Mouse (Mus musculus): ENCODE data around the gene Tnfrsf22.
"Not testable (repeated sequence)": the region's sequence is repeated elsewhere in the genome, so short reads cannot be mapped to it uniquely, and the experiment has no call there.

Gene Tnfrsf22

DNA sequence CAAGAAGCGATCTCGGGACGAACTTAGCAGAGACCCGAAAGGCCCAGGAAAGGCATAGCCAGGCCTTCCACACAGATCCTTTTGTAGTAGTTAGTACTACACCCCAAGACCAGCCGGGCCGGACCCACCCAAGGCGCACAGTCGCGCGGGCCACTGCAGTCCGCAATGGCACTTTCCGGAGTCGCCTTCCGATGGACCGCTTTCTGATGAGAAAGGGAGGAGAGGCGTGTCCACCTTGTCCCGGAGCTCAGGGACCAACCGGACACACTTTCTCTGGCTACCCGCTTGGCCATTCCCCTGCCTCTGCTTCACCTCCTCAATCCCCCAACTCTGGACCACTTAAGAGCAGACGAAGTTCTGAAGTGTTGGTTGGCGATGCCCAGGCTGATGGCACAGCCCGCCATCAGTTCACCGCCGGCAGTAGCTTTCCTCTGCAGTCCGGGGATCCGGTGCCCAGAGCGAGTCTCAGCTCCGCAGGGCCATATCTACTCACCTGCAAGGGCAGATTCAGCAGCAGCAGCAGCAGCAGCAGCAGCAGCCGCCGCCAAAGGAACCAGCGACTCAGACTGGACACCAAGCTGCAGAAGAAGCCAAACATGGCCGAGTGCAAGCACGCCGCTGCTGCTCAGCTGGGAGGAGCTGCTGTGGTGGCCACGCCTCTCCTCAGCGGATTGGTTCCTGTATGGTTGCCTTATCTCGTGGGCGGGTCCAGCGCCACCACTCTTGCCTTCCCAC is at the start of gene Tnfrsf22:
Gene Tnfrsf22 (minus strand): TSS at position 628 of the 735 bp plus-strand sequence.
- DNase-seq (ENCODE audit: low spot score in 2 of 2), result peak; percentile 61 to 79

DNA sequence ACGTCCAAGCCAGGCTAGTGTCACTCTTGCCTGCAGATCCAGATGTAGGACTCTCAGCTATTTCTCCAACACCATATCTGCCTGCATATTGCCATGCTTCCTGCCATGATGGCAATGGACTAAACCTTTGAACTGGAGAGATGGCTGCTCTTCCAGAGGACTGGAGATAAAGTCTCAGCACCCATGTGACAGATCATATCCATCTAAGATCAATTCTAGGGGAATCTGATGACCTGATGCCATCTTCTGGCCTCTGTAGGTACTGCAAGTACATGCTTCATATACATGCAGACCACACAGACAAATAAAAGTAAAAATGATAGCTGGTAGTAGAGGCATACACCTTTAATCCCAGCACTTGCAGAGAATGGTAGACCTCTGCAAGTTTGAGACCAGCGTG is 46.7 kb upstream of the Tnfrsf22 start:
- DNase-seq (ENCODE audit: low spot score in 2 of 2), result no peak

DNA sequence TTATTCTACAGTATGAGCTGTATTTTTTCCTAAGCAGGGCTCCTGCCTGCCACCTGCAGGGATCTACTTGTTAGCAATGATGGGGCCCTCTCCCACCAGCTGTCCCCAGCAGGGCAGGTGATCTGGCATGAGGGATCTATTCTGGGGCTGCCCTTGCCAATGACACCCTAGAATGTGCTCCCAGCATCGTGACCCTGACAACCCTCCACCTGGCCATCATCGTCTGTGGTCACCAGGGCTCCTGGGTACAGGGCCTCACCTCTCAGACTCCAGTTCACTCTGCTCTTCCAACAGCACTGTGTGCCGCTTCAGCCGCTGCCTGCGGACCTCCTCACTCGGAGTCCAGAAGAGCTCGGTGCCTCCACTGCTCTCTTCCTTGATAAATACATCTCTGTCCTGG is 45.1 kb upstream of the Tnfrsf22 start:
- DNase-seq (ENCODE audit: low spot score in 2 of 2), result no peak

DNA sequence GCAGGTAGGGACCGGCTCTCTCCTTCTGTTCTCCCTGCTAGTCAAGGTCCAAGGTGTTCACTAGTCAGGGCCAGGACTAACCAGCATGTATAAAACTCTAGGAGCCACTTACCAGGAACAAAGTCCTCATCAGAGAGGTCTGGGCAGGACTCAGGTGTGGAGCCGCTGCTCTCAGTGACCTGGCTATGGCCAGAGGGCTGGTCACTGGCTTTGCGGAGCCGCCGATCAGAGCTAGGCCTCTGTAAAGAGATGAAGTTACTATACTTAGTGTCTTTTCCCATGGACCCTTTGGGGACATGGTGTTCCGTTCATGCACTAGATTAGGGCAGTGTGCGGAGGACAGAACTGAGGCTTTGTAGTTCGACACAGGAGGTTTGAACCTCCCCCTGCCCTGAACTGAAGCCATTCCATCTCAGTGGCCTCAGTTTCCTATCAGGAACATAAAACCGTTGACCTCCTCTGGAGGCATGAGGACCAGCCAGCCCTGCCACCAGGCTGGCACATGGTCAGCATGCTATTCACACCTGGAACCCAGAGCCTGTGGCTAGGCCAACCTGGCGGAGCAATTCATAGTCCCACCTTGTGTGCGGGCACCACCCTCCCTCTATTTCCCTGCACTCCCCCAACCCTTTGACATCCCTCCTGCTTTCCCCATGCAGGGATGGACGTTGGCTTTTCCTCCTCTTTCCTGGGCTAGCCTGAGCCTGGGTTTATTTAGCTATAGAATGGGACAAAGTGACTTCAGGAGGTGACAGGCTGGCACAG is 43.5 kb upstream of the Tnfrsf22 start:
- no peak for DNase-seq (ENCODE audit: low spot score in 2 of 2)

DNA sequence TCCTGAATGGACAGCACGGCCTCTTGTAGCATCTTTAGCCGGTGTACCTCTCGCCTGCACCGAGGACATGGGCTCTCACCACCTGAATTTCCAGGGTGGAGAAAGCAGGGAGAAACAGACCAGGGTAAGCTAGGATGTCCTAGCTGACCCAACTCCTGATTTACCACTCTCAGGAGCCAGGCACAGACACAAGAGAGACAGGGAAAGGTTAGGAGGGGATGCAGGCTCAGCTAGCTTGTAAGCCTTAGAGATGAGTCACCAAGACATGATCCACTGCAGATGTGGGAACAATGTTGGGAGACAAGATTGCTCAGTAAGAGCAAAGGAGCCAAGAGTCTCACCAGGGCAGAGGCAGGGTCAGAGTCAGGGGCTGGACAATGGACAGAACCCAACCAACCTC is 42.4 kb upstream of the Tnfrsf22 start:
- no peak for DNase-seq (ENCODE audit: low spot score in 2 of 2)

DNA sequence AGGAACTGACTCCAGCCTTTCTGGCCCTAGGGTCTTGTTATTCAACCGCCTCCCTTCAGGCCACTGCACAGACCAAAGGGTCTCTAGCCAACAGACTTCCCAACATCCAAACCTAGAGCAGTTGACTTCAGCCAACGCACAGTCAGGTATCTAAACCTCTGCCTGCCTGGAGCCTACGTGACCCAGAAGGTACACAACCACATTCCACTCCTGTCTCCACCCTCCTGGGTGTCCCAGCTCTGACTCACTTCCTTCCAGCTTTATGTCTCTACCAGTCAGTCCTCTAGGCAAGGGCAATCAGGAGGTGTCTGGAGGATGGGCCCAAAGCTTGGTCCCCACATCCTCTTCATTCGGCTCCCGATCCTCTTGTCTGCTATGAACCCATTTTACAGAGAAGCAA is 41.7 kb upstream of the Tnfrsf22 start:
- no peak for DNase-seq (ENCODE audit: low spot score in 2 of 2)

DNA sequence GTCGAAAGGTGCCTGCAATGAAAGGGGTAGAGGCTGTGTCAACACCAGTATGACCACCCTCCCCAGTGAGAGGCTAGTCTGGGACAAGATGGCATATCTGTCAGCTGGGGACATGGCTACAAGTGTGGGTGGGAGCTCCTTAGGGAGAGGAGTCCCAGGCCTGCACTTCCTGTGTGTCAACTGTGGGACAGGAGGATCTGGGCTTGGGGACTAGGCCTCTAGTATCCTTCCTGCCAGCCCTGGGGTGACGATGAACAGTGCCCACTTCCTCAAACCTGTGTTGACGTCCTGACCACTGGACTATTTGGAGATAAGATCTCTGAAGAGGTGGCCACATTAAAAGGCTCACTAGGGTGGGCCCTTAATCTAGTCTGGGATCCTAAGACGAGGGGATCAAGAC is 40.5 kb upstream of the Tnfrsf22 start:
- DNase-seq (ENCODE audit: low spot score in 2 of 2), result no peak

DNA sequence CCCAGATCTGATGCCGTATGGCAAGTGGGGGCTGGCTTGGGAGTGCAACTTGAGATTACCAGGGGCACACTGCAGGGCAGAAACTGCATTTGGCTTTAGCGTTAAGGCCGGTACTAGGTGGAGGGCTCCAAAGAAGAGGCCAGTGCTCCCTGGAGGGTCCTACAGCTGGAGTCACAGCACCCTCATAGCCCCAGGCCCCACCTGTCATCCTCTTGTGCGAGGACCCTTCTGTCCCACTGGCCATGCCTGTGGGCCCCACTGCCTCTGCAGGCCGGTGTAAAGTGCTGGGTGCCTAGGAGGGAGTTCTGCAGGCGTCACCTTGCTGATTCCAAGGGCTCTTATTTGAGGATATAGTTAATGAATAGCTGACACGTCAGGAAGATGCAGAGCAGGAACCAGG is 40.0 kb upstream of the Tnfrsf22 start:
- no peak for DNase-seq (ENCODE audit: low spot score in 2 of 2)

DNA sequence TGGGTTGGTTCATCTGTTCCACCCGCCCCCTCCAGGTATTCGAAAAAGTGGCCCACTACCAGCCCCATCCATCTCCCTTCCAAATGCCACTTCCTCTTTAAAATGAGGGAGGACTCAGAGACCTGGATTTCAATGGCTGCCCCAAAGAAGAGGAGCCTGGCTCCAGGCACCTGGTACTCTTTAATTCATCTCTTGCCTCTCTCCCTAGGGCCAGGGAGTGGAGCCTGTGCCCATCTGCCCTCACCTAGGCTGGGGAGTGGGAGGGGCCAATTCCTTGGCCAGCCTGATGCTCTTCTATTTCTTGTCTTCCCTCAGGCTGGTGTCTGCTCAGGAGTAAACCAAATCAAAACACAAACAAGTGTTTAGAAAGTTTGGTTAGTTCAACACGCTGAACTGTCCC is 37.2 kb upstream of the Tnfrsf22 start:
- DNase-seq (ENCODE audit: low spot score in 2 of 2), result peak in 1 of 2 experiments; percentile 3

DNA sequence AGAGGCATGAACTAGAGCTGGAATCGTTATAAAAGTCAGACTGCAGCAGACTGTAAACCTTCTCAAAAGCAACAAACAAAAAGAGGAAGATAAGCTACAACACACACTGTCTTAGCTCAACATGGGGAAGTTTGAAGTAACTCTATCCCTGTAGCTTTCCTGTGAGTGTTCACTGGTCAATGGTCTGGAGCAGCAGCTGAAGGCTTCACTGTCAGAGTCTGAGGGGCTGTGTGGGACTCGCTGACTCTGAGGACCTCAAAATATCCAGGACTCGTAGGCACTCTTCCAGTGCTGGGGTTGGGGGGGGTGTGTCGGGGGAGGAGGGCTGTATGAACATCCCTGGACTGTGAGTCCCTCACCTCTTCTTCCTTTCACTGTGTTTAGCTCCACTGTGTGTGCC is 36.7 kb upstream of the Tnfrsf22 start:
- DNase-seq (ENCODE audit: low spot score in 2 of 2), result not testable (repeated sequence)

DNA sequence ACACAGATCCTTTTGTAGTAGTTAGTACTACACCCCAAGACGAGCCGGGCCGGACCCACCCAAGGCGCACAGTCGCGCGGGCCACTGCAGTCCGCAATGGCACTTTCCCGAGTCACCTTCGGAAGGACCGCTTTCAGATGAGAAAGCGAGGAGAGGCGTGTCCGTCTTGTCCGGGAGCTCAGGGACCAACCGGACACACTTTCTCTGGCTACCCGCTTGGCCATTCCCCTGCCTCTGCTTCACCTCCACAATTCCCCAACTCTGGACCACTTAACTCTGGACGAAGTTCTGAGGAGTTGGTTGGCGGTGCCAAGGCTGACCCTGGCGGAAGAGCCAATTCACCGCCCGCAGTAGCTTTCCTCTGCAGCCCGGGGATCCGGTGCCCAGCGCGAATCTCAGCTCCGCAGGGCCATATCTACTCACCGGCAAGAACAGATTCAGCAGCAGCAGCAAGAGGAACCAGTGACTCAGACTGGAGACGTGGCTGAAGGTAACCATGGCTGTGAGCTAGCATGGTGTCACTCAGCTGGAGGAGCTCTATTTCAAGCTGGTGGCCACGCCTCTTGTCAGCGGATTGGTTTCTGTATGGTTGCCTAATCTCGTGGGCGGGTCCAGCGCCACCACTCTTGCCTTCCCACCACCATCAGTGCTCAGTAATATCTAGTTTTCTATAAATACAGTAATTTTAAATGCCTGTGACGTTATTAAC is 36.1 kb upstream of the Tnfrsf22 start, which contains the start of gene Tnfrsf23:
Gene Tnfrsf23 (minus strand): TSS at position 514 of the 709 bp plus-strand sequence.
- DNase-seq (ENCODE audit: low spot score in 2 of 2), result peak; percentile 59 to 63

DNA sequence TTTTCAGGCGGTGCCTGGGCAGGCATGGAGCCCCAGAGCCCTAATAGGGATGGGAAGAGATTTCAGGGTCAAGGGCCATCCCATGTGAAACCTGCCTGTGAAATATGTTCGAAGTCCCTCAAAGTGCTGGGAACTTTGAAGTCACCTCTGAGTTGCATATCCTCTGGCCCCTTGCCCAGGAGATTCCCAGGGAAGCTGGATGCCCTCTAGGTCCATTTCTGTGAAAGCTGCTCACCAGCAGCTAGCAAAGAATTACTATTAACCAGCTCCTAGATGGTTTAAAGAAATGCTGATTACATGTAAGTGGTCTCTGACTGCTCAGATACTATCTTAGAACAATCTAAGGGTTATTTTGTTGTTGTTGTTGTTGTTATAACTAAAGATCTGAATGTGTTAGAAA is 35.1 kb upstream of the Tnfrsf22 start:
- DNase-seq (ENCODE audit: low spot score in 2 of 2), result not testable (repeated sequence)

DNA sequence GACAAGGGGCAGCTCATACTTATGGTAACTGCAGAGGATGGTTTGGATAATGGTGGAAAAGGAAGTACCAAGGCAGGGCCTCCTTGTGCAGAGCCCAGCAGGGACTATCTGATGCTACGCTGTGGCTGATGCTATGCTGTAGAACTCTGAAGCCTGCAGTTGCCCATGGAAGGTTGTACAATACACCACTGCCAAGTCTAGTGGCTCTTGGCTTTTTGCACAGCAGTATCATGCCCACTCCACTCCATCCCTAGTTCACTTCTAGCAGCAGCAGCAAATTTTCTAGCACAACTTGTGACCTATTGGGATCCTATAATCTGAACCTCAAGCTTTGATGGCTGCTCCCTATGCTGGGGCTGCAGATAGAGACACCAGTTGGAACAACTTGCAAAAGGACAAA is 32.1 kb upstream of the Tnfrsf22 start:
- no peak for DNase-seq (ENCODE audit: low spot score in 2 of 2)

DNA sequence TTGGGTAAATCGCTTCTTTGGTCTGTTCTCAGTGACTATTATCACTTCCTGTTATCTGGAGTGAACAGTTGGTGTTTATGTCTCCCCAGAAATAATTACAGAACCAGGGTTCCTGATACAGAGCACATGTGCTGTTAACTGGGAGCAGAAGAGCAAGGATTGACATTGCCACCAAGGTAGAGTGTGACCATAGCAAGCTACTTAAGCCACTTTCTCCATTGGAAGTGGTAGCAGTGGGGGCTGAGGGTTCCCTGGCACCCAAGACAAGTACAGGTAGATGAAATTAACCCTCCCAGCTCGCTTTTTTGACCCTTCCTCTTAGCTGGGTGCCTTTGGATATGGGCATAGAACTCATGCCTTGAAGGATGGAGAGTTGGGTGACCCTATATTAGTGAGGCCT is 31.4 kb upstream of the Tnfrsf22 start:
- DNase-seq (ENCODE audit: low spot score in 2 of 2), result not testable (repeated sequence)

DNA sequence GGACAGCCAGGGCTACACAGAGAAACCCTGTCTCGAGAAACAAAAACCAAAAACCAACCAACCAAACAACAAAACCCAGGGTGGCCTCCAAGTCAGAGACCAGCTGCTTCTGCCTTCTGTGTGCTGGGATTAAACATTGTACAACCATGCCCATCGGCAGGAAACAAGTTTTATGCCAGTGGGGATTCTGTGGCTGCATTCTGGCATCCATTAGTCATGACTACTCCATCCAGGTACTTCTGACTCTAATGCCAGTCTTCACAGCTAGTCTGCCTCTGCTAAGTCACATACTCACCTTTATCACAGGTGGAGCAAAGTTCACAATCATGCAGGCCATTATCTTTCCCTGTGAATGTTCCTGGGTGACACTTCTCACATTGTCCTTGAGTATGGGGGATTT is 30.2 kb upstream of the Tnfrsf22 start:
- DNase-seq (ENCODE audit: low spot score in 2 of 2), result not testable (repeated sequence)

DNA sequence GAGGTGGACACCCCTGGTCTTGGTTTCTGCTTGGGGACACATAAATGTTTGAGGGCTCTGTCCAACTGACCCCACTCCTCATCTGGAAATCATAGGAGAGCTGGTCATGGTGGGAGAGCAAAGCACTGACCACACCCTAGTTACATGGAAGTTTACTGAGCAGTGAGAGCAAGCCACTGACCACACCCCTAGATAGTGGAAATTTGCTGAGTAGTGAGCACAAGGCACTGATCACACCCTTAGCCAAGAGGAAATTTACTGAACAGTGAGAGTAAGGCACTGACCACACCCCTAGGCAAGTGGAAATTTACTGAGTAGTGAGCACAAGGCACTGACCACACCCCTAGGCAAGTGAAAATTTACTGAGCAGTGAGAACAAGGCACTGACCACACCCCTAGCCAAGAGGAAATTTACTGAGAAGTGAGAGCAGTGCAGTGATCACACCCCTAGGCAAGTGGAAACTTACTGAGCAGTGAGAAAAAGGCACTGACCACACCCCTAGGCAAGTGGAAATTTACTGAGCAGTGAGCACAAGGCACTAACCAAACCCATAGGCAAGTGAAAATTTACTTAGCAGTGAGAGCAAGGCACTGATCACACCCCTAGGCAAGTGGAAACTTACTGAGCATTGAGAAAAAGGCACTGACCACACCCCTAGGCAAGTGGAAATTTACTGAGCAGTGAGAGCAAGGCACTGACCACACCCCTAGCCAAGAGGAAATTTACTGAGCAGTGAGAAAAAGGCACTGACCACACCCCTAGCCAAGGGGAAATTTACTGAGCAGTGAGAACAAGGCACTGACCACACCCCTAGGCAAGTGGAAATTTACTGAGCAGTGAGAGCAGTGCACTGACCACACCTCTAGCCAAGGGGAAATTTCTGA is 17.2 kb upstream of the Tnfrsf22 start:
- DNase-seq (ENCODE audit: low spot score in 2 of 2), result no peak

DNA sequence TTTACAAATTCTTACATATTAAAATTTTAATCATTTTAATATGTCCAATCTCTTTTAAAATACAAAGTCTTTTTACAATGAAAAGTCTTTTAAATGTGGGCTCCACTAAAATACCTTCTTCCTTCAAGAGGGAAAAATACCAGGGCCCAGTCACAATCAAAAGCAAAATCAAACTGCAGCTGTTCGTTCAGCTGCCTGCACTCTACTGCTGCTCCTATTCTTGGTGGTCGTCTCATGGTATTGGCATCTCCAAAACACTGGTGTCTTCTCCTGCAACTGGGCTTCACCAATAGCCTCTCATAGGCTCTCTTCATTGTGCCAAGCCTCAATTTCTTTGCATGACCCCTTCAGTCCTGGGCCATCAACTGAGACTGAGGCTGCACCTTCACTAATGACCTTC is 14.0 kb upstream of the Tnfrsf22 start:
- DNase-seq (ENCODE audit: low spot score in 2 of 2), result no peak

DNA sequence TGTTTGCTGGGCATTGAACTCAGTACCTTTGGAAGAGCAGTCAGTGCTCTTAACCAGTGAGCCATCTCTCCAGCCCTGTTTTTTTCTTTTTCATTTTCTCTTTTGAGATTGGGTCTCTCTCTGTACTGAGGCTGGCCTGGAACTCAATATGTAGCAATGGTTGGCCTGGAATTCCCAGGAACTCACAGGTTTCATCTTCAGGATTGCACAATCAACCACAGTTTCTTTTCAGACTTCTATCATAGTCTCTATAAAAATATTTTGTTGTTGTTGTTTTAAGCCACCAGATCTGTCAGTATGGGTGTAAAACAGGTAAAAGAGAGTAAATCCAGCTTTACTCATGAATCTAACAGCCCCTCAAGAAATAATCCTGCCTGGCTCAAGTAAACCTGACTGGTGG is 11.3 kb upstream of the Tnfrsf22 start:
- no peak for DNase-seq (ENCODE audit: low spot score in 2 of 2)

DNA sequence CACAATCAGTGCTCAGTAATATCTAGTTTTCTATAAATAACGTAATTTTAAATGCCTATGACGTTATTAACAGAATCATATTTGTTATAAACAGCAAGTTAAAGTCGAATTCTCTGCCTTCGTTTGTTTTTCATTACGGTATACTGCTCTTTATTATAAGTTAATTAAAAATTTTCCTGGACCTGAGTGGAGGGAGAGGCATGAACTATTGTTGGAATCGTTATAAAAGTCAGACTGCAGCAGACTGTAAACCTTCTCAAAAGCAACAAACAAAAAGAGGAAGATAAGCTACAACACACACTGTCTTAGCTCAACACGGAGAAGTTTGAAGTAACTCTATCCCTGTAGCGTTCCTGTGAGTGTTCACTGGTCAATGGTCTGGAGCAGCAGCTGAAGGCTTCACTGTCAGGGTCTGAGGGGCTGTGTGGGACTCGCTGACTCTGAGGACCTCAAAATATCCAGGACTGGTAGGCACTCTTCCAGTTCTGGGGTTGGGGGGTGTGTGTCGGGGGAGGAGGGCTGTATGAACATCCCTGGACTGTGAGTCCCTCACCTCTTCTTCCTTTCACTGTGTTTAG is 397 bp upstream of the Tnfrsf22 start:
- DNase-seq (ENCODE audit: low spot score in 2 of 2), result not testable (repeated sequence)

DNA sequence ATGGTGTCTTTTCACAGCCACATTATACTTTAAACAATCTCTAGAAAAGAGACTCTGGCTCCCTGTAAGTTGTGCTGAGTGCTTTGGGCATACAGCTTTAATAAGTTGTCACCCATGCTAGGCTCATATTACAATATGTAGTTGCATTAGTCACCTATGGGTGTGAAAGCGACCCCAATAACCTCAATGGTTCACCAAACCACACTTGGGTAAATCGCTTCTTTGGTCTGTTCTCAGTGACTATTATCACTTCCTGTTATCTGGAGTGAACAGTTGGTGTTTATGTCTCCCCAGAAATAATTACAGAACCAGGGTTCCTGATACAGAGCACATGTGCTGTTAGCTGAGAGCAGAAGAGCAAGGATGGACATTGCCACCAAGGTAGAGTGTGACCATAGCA is 5.5 kb downstream of the Tnfrsf22 start:
- not testable (repeated sequence) for DNase-seq (ENCODE audit: low spot score in 2 of 2)

DNA sequence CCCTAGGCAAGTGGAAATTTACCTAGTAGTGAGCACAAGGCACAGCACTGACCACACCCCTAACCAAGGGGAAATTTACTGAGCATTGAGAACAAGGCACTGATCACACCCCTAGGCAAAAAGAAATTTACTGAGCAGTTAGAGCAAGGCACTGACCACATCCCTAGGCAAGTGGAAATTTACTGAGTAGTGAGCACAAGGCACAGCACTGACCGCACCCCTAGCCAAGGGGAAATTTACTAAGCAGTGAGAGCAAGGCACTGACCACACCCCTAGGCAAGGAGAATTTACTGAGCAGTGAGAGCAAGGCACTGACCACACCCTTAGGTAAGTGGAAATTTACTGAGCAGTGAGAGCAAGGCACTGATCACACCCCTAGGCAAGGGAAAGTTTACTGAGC is 12.8 kb downstream of the Tnfrsf22 start:
- DNase-seq (ENCODE audit: low spot score in 2 of 2), result no peak
